Mouse (Mus musculus) limb, embryonic 15.5 days (tissue): ENCODE measurements around the gene Cox17. TPM values are rescaled to one million over a fixed set of nuclear protein-coding genes. Genes with fewer than 3 reads are reported as not detected.

Experiments used
- ATAC-seq: fragments of 200-750 bp; cut with Nextera tagmentation; 2 replicates; pipeline ENCODE4 v1.8.0; 2017; ENCODE audit warnings: low read depth, moderate TSS enrichment; ENCODE audit not compliant: insufficient number of reproducible peaks, low FRiP score, low TSS enrichment
- H3K27ac ChIP-seq: fragments of 300-500 bp; sonication (generic); 2 replicates; pipeline ENCODE4 v1.5.1; 2015; ENCODE audit warnings: moderate library complexity, mild to moderate bottlenecking, inconsistent platforms
- H3K27me3 ChIP-seq: fragments of 300-500 bp; sonication (generic); 2 replicates; pipeline ENCODE4 v1.6.1; 2015; ENCODE audit warnings: inconsistent platforms
- H3K36me3 ChIP-seq: fragments of 300-500 bp; sonication (generic); 2 replicates; pipeline ENCODE4 v1.6.1; 2015; ENCODE audit warnings: inconsistent platforms
- H3K4me1 ChIP-seq: fragments of 300-500 bp; sonication (generic); 2 replicates; pipeline ENCODE4 v1.6.1; 2015; ENCODE audit warnings: inconsistent platforms
- H3K4me2 ChIP-seq: fragments of 300-500 bp; sonication (generic); 2 replicates; pipeline ENCODE4 v1.6.1; 2015; ENCODE audit warnings: mild to moderate bottlenecking, inconsistent platforms
- H3K4me3 ChIP-seq: fragments of 300-500 bp; sonication (generic); 2 replicates; pipeline ENCODE4 v1.5.1; 2015; ENCODE audit warnings: mild to moderate bottlenecking, inconsistent platforms
- H3K9ac ChIP-seq: fragments of 300-500 bp; sonication (generic); 2 replicates; pipeline ENCODE4 v1.6.1; 2015; ENCODE audit warnings: inconsistent platforms
- H3K9me3 ChIP-seq: fragments of 300-500 bp; sonication (generic); 2 replicates; pipeline ENCODE4 v1.6.1; 2016; ENCODE audit warnings: inconsistent platforms
- WGBS: fragments of 180-500 bp; shearing (Covaris S2); methylation state at CpG from one replicate; pipeline ENCODE4 v1.1.7; 2015; 5-methylcytosine and 5-hydroxymethylcytosine counted together
- polyA plus RNA-seq: library from polyadenylated mRNA; unstranded; fragments of >200 nt; fragmentation: Nextera tagmentation; extraction: Ambion mirVana; gene quantifications from 2 replicates; pipeline ENCODE4 v1.2.1, GENCODE M21; 2015

Cox17 gene
- polyA plus RNA-seq, 1 experiment from 2014 or later, result 121 TPM

- Histone ChIP-seq H3K4me2 (no peak overlapping the region), H3K27me3 (no peaks in the 10 kb centered on the region), H3K36me3 (no peaks in the 10 kb centered on the region), H3K4me3 (no peak overlapping the region), H3K9me3 (no peaks in the 10 kb centered on the region), H3K4me1 (no peaks in the 10 kb centered on the region), H3K9ac (no peak overlapping the region), H3K27ac (no peak overlapping the region)
- WGBS, result 86% methylated on average over 4 of the region's 4 CpGs
- no peak for ATAC-seq
Measured at GRCm38 (mm10) chr16:38385700-38386099, 38.9 kb downstream of the Cox17 start.

- 83% methylated on average over 6 of the region's 6 CpGs for WGBS
- Histone ChIP-seq H3K4me2 (no peak overlapping the region), H3K9me3 (no peaks in the 10 kb centered on the region), H3K27me3 (no peaks in the 10 kb centered on the region), H3K4me1 (no peaks in the 10 kb centered on the region), H3K36me3 (no peaks in the 10 kb centered on the region), H3K9ac (no peak overlapping the region), H3K4me3 (no peak overlapping the region), H3K27ac (no peak overlapping the region)
- ATAC-seq, result no peak
Measured at GRCm38 (mm10) chr16:38387389-38387788, 40.6 kb downstream of the Cox17 start.

- H3K4me3 ChIP-seq, result no peak overlapping the region
- H3K9ac ChIP-seq, result no peak overlapping the region
- no peaks in the 10 kb centered on the region for H3K9me3 ChIP-seq
- H3K27me3 ChIP-seq, result no peaks in the 10 kb centered on the region
- H3K4me2 ChIP-seq, result no peak overlapping the region
- H3K4me1 ChIP-seq, result no peaks in the 10 kb centered on the region
- ATAC-seq, result no peak
- WGBS, result 68% methylated on average over 6 of the region's 6 CpGs
- no peak overlapping the region for H3K27ac ChIP-seq
- H3K36me3 ChIP-seq, result no peaks in the 10 kb centered on the region
Measured at GRCm38 (mm10) chr16:38388757-38389156, 42.0 kb downstream of the Cox17 start.

GRCm38 (mm10) chr16:38389284-38389893 lies 42.6 kb downstream of the Cox17 start:
- Histone ChIP-seq H3K9ac (no peak overlapping the region), H3K36me3 (no peaks in the 10 kb centered on the region), H3K4me1 (no peaks in the 10 kb centered on the region), H3K27me3 (no peaks in the 10 kb centered on the region), H3K9me3 (no peaks in the 10 kb centered on the region), H3K27ac (no peak overlapping the region), H3K4me2 (no peak overlapping the region), H3K4me3 (no peak overlapping the region)
- ATAC-seq, result no peak
- 70% methylated on average over 8 of the region's 8 CpGs for WGBS

GRCm38 (mm10) chr16:38390322-38390721 lies 43.5 kb downstream of the Cox17 start:
- Histone ChIP-seq H3K4me2 (no peak overlapping the region), H3K27ac (no peak overlapping the region), H3K9me3 (no peaks in the 10 kb centered on the region), H3K27me3 (no peaks in the 10 kb centered on the region), H3K4me3 (no peak overlapping the region), H3K9ac (no peak overlapping the region), H3K4me1 (no peaks in the 10 kb centered on the region), H3K36me3 (no peaks in the 10 kb centered on the region)
- no peak for ATAC-seq
- WGBS, result 86% methylated on average over 7 of the region's 7 CpGs

GRCm38 (mm10) chr16:38392126-38392894 lies 45.5 kb downstream of the Cox17 start:
- Histone ChIP-seq H3K9ac (no peak overlapping the region), H3K36me3 (no peaks in the 10 kb centered on the region), H3K4me3 (no peak overlapping the region), H3K4me1 (peaks cover 8% of the 10 kb centered on the region), H3K4me2 (peak overlapping the region; percentile 25; the same call in 1 of the 2 replicates), H3K27ac (0 out of 2 replicates have a peak overlapping the region, but pooled peaks have one; percentile 30), H3K9me3 (no peaks in the 10 kb centered on the region), H3K27me3 (no peaks in the 10 kb centered on the region)
- 71% methylated on average over 23 of the region's 23 CpGs for WGBS
- ATAC-seq, result 0 out of 2 replicates have a peak, but pooled peaks have one; percentile 33

GRCm38 (mm10) chr16:38394191-38394618 lies 47.4 kb downstream of the Cox17 start:
- Histone ChIP-seq H3K27me3 (no peaks in the 10 kb centered on the region), H3K9me3 (no peaks in the 10 kb centered on the region), H3K4me3 (no peak overlapping the region), H3K4me2 (no peak overlapping the region), H3K4me1 (peaks cover 9% of the 10 kb centered on the region), H3K9ac (no peak overlapping the region), H3K27ac (no peak overlapping the region; the same call in 1 of the 2 replicates), H3K36me3 (no peaks in the 10 kb centered on the region)
- 78% methylated on average over 8 of the region's 8 CpGs for WGBS
- ATAC-seq, result no peak

GRCm38 (mm10) chr16:38395060-38395730 lies 48.4 kb downstream of the Cox17 start:
- Histone ChIP-seq H3K9ac (no peak overlapping the region), H3K4me1 (peaks cover 19% of the 10 kb centered on the region), H3K36me3 (no peaks in the 10 kb centered on the region), H3K27ac (no peak overlapping the region), H3K27me3 (no peaks in the 10 kb centered on the region), H3K9me3 (no peaks in the 10 kb centered on the region), H3K4me3 (no peak overlapping the region), H3K4me2 (no peak overlapping the region)
- no peak for ATAC-seq
- WGBS, result 63% methylated on average over 6 of the region's 6 CpGs

GRCm38 (mm10) chr16:38396155-38396554 lies 49.4 kb downstream of the Cox17 start:
- Histone ChIP-seq H3K4me1 (peaks cover 22% of the 10 kb centered on the region), H3K9ac (no peak overlapping the region), H3K4me2 (peak overlapping the region; percentile 27; the same call in 1 of the 2 replicates), H3K27me3 (no peaks in the 10 kb centered on the region), H3K4me3 (no peak overlapping the region), H3K27ac (peak overlapping the region; percentile 64; the same call in 1 of the 2 replicates), H3K36me3 (no peaks in the 10 kb centered on the region), H3K9me3 (no peaks in the 10 kb centered on the region)
- ATAC-seq, result 0 out of 2 replicates have a peak, but pooled peaks have one; percentile 20
- WGBS, result 14% methylated on average over 13 of the region's 13 CpGs

GRCm38 (mm10) chr16:38398266-38398665 lies 51.5 kb downstream of the Cox17 start:
- no peaks in the 10 kb centered on the region for H3K9me3 ChIP-seq
- H3K4me2 ChIP-seq, result no peak overlapping the region
- no peak overlapping the region for H3K27ac ChIP-seq
- H3K36me3 ChIP-seq, result no peaks in the 10 kb centered on the region
- H3K4me3 ChIP-seq, result no peak overlapping the region
- H3K27me3 ChIP-seq, result no peaks in the 10 kb centered on the region
- peaks cover 22% of the 10 kb centered on the region for H3K4me1 ChIP-seq
- no peak overlapping the region for H3K9ac ChIP-seq
- no peak for ATAC-seq
- WGBS, result 92% methylated on average over 6 of the region's 6 CpGs

- Histone ChIP-seq H3K9me3 (no peaks in the 10 kb centered on the region), H3K4me1 (peaks cover 22% of the 10 kb centered on the region), H3K27me3 (no peaks in the 10 kb centered on the region), H3K9ac (no peak overlapping the region), H3K36me3 (no peaks in the 10 kb centered on the region), H3K27ac (peak overlapping the region; percentile 5; the same call in 1 of the 2 replicates), H3K4me3 (no peak overlapping the region), H3K4me2 (no peak overlapping the region)
- ATAC-seq, result no peak
- 67% methylated on average over 3 of the region's 3 CpGs for WGBS
Measured at GRCm38 (mm10) chr16:38399076-38399475, 52.3 kb downstream of the Cox17 start.
